Mouse (Mus musculus) embryonic facial prominence, embryonic 15.5 days (tissue): ENCODE measurements around the gene Pyy. TPM values are rescaled to one million over a fixed set of nuclear protein-coding genes. Genes with fewer than 3 reads are reported as not detected.

Source experiments
- ATAC-seq: fragments of 200-750 bp; cut with Nextera tagmentation; 2 replicates; pipeline ENCODE4 v1.8.0; 2017; ENCODE audit warnings: low read depth, moderate TSS enrichment; ENCODE audit not compliant: insufficient number of reproducible peaks, low FRiP score, low TSS enrichment
- H3K27ac ChIP-seq: fragments of 300-500 bp; sonication (generic); replicated peaks from 2 replicates; pipeline ENCODE4 v1.5.1; 2015; ENCODE audit warnings: mild to moderate bottlenecking, inconsistent platforms
- H3K27me3 ChIP-seq: fragments of 300-500 bp; sonication (generic); 2 replicates; pipeline ENCODE4 v1.6.1; 2015; ENCODE audit warnings: inconsistent platforms
- H3K36me3 ChIP-seq: fragments of 300-500 bp; sonication (generic); 2 replicates; pipeline ENCODE4 v1.6.1; 2015; ENCODE audit warnings: mild to moderate bottlenecking, inconsistent platforms
- H3K4me1 ChIP-seq: fragments of 300-500 bp; sonication (generic); 2 replicates; pipeline ENCODE4 v1.6.1; 2015; ENCODE audit warnings: inconsistent platforms
- H3K4me2 ChIP-seq: fragments of 300-500 bp; sonication (generic); replicated peaks from 2 replicates; pipeline ENCODE4 v1.6.1; 2015; ENCODE audit warnings: mild to moderate bottlenecking, inconsistent platforms
- H3K4me3 ChIP-seq: fragments of 300-500 bp; sonication (generic); replicated peaks from 2 replicates; pipeline ENCODE4 v1.5.1; 2015; ENCODE audit warnings: mild to moderate bottlenecking, inconsistent platforms
- H3K9ac ChIP-seq: fragments of 300-500 bp; sonication (generic); 2 replicates; pipeline ENCODE4 v1.6.1; 2015; ENCODE audit warnings: inconsistent platforms
- H3K9me3 ChIP-seq: fragments of 300-500 bp; sonication (generic); replicated peaks from 2 replicates; pipeline ENCODE4 v1.6.1; 2016; ENCODE audit warnings: inconsistent platforms
- WGBS: fragments of 180-500 bp; shearing (Covaris S2); methylation state at CpG from one replicate; pipeline ENCODE4 v1.1.7; 2015; 5-methylcytosine and 5-hydroxymethylcytosine counted together
- polyA plus RNA-seq: library from polyadenylated mRNA; unstranded; fragments of >200 nt; fragmentation: Nextera tagmentation; extraction: Ambion mirVana; gene quantifications from 2 replicates; pipeline ENCODE4 v1.2.1, GENCODE M21; 2015

Pyy gene
- not detected in 2 replicates for polyA plus RNA-seq

GRCm38 (mm10) chr11:102107732-102108131 lies at the start of gene Pyy:
Gene Pyy (minus strand): TSS chr11:102107832.
- H3K9ac ChIP-seq, result no peak within 1 kb of the TSS
- no peak for ATAC-seq
- H3K4me2 ChIP-seq, result peak within 1 kb of the TSS; percentile 24
- peak within 1 kb of the TSS; percentile 9; the same call in 1 of the 2 replicates for H3K4me3 ChIP-seq
- no peaks in the 10 kb centered on the region for H3K9me3 ChIP-seq
- H3K27ac ChIP-seq, result no peak within 1 kb of the TSS
- H3K27me3 ChIP-seq, result peaks cover 59% of the 10 kb centered on the region
- H3K36me3 ChIP-seq, result no peaks in the 10 kb centered on the region
- peaks cover 6% of the 10 kb centered on the region for H3K4me1 ChIP-seq
- 4% methylated on average over 9 of the region's 9 CpGs for WGBS

- Histone ChIP-seq H3K9ac (no peak overlapping the region), H3K36me3 (peaks cover 30% of the 10 kb centered on the region), H3K9me3 (no peaks in the 10 kb centered on the region), H3K27ac (no peak overlapping the region), H3K4me2 (peak overlapping the region; percentile 87; the same call in 1 of the 2 replicates), H3K4me3 (peak overlapping the region; percentile 75), H3K4me1 (peaks cover 11% of the 10 kb centered on the region), H3K27me3 (no peaks in the 10 kb centered on the region)
- 2% methylated on average over 1 of the region's 1 CpGs for WGBS
- no peak for ATAC-seq
These were observed 49.1 kb upstream of the Pyy start for GRCm38 (mm10) chr11:102156786-102157089.

GRCm38 (mm10) chr11:102156039-102156785 lies 48.6 kb upstream of the Pyy start, which contains the start of gene Tmem101:
Gene Tmem101 (minus strand): TSS chr11:102156404.
- H3K27ac ChIP-seq, result peak within 1 kb of the TSS; percentile 81
- no peaks in the 10 kb centered on the region for H3K9me3 ChIP-seq
- no peaks in the 10 kb centered on the region for H3K27me3 ChIP-seq
- under 1% methylated on average over 37 of the region's 37 CpGs for WGBS
- peaks cover 26% of the 10 kb centered on the region for H3K36me3 ChIP-seq
- H3K4me1 ChIP-seq, result peaks cover 11% of the 10 kb centered on the region
- peak within 1 kb of the TSS; percentile 72 for H3K9ac ChIP-seq
- ATAC-seq, result peak; percentile 84
- peak within 1 kb of the TSS; percentile 75 for H3K4me3 ChIP-seq
- peak within 1 kb of the TSS; percentile 87 for H3K4me2 ChIP-seq

DNA sequence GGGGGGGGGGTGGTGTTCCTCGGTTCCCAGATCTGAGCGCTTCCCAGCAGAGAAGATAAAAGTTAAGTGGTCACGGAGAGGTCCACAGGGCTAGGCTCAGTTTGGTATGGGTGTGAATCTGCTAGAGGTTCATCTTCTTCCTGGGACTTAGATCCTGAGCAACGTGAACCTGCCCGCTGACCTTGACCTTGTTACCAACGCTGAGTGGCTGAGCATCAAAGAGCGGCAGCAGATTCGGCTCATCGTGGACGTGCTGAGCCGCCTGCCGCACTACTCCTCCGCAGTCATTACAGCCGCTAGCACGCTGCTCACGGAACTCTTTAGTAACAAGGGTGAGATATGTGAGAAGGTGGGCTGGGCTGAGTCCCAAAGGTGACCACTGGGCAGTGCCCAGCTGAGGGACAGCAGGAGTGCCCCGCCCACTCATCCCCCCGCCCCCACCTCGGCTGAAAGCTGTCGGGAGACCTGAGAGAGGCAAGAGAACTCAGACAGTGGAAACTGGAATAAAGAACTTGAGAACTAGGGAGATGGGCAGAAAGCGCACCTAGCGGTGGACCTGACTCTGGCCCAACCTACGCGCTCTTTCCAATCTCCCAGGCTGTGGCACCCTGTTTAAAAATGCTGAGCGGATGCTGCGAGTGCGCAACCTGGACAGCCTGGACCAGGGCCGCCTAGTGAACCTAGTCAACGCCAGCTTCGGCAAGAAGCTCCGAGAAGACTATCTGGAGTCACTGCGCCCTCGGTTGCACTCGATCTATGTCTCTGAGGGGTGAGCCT lies 39.8 kb upstream of the Pyy start:
- H3K4me1 ChIP-seq, result peaks cover 22% of the 10 kb centered on the region
- no peak for ATAC-seq
- no peak overlapping the region for H3K27ac ChIP-seq
- peaks cover 71% of the 10 kb centered on the region for H3K27me3 ChIP-seq
- H3K9ac ChIP-seq, result no peak overlapping the region
- H3K4me2 ChIP-seq, result no peak overlapping the region
- 13% methylated on average over 34 of the region's 34 CpGs for WGBS
- no peaks in the 10 kb centered on the region for H3K9me3 ChIP-seq
- peaks cover under 1% of the 10 kb centered on the region; the same call in 1 of the 2 replicates for H3K36me3 ChIP-seq
- H3K4me3 ChIP-seq, result 0 out of 2 replicates have a peak overlapping the region, but pooled peaks have one; percentile 10

DNA sequence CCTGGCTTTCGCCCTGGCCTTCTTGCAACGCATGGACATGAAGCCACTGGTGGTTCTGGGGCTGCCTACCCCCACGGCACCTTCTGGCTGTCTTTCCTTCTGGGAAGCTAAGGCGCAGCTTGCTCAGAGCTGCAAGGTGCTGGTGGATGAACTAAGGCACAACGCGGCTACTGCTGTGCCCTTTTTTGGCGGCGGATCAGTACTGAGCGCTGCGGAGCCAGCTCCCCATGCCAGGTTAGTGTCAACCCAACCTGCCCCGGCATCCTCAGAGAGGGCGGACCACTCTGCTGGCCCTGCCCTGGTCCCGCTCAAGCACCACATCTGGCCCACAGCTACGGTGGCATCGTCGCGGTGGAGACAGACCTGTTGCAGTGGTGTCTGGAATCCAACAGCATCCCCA lies 38.9 kb upstream of the Pyy start:
- Histone ChIP-seq H3K9me3 (no peaks in the 10 kb centered on the region), H3K4me2 (no peak overlapping the region), H3K9ac (no peak overlapping the region), H3K4me1 (peaks cover 22% of the 10 kb centered on the region), H3K4me3 (no peak overlapping the region), H3K27me3 (peaks cover 73% of the 10 kb centered on the region), H3K36me3 (no peaks in the 10 kb centered on the region), H3K27ac (no peak overlapping the region)
- ATAC-seq, result no peak
- WGBS, result 12% methylated on average over 17 of the region's 17 CpGs

DNA sequence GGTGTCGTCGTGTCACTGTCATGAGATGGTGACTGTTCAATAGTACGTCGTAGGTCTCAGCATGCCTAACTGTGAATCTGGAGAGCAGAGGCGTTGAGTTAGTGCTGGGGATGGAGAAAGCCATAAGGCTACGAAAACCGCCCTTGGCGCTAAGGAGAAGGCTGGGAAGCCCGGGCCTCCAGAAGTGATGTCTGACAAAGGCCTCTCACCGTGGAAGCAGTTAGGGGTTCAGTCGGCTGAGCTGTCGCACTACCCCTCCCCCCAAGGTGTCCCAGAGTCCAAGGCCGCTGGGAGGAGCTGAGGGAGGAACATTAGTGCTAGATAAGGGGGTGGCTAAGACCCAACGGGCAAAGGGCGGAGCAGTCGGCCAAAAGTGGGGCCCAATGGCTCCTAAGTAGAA lies 38.4 kb upstream of the Pyy start:
- peak overlapping the region; percentile 35; the same call in 1 of the 2 replicates for H3K4me3 ChIP-seq
- peaks cover 22% of the 10 kb centered on the region for H3K4me1 ChIP-seq
- H3K9me3 ChIP-seq, result no peaks in the 10 kb centered on the region
- H3K36me3 ChIP-seq, result no peaks in the 10 kb centered on the region
- peaks cover 73% of the 10 kb centered on the region for H3K27me3 ChIP-seq
- H3K9ac ChIP-seq, result no peak overlapping the region
- WGBS, result 5% methylated on average over 16 of the region's 16 CpGs
- ATAC-seq, result no peak
- H3K4me2 ChIP-seq, result peak overlapping the region; percentile 55; the same call in 1 of the 2 replicates
- H3K27ac ChIP-seq, result no peak overlapping the region

DNA sequence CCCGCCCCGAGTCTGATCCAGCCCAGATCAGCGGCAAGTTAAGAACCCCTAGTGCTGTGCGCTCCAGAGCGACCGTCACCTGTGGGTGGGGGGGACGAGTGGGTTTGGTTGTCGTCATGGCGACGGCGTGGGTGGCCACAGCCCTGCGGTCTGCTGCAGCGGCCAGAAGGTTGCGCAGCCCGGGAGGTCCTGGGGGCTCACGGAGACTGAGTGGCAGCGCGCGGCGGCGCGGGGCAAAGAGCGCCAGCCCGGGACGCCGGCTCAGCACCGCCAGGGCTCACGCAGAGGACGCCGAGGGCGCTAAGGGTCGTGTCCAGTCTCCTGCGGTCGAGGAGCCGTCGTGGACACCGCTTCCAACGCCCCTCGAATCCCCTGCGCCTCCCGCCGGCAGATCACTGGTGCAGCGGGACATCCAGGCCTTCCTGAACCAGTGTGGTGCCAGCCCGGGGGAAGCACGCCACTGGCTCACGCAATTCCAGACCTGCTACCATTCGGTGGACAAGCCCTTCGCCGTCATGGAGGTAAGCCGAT lies 37.9 kb upstream of the Pyy start, which contains the start of gene Nags:
TSS of gene Nags (plus strand) at position 43 of the 531 bp plus-strand sequence.
- H3K27me3 ChIP-seq, result peaks cover 73% of the 10 kb centered on the region
- no peak within 1 kb of the TSS for H3K27ac ChIP-seq
- H3K4me1 ChIP-seq, result peaks cover 22% of the 10 kb centered on the region
- no peaks in the 10 kb centered on the region for H3K9me3 ChIP-seq
- H3K36me3 ChIP-seq, result no peaks in the 10 kb centered on the region
- 2% methylated on average over 50 of the region's 50 CpGs for WGBS
- no peak within 1 kb of the TSS for H3K9ac ChIP-seq
- peak within 1 kb of the TSS; percentile 35 for H3K4me3 ChIP-seq
- peak within 1 kb of the TSS; percentile 55 for H3K4me2 ChIP-seq
- ATAC-seq, result 0 out of 2 replicates have a peak, but pooled peaks have one; percentile 26

DNA sequence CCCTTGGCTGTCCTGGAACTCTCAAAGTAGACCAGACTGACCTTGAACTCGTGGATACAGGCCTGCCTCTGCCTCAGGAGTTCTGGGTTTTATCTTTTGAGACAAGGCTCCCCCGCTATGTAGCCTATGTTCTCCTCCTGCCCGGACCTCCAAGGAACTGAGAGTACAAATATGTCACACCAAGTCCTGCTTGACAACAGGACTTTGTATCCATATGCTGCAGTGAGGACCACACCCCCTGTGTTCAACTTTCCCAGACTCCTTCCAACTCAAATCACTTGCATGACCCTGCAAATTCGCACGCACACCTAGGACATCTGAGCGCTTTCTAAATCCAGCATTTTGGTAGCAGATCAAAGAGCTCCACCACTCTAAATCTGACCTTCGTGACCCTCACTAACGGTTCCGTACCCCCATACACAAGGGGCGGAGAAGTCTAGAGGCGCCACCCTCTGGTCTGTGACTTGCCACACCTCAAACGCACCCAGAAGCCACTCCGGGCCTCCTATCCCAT lies 37.4 kb upstream of the Pyy start:
- Histone ChIP-seq H3K27me3 (peaks cover 73% of the 10 kb centered on the region), H3K4me2 (peak overlapping the region; percentile 55), H3K4me1 (peaks cover 22% of the 10 kb centered on the region), H3K36me3 (no peaks in the 10 kb centered on the region), H3K27ac (no peak overlapping the region), H3K4me3 (peak overlapping the region; percentile 35), H3K9me3 (no peaks in the 10 kb centered on the region), H3K9ac (no peak overlapping the region)
- no peak for ATAC-seq
- 26% methylated on average over 13 of the region's 13 CpGs for WGBS

DNA sequence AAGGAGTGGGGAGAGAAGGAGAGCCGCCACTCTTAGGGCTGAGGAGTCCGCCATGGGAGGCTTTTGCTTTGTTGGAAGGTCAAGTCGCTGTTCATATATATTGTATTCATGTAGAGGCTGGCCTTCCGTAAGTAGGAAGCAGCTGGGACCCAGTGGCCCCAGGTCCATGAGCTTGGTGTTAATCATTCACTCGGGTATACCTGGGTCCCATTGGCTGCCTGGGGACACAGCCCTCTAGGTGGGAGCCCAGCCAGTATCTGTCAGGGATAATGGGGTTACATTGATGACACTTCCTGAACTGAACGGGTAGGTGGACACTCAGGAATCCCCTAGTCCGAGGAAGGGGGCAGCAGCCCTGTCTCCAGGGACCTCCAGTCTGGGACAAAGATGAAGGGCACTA lies 34.7 kb upstream of the Pyy start:
- ATAC-seq, result no peak
- H3K4me1 ChIP-seq, result peaks cover 24% of the 10 kb centered on the region
- no peaks in the 10 kb centered on the region for H3K9me3 ChIP-seq
- WGBS, result 67% methylated on average over 7 of the region's 7 CpGs
- H3K9ac ChIP-seq, result no peak overlapping the region
- H3K4me3 ChIP-seq, result no peak overlapping the region
- no peak overlapping the region for H3K27ac ChIP-seq
- peaks cover 50% of the 10 kb centered on the region for H3K27me3 ChIP-seq
- H3K4me2 ChIP-seq, result no peak overlapping the region
- no peaks in the 10 kb centered on the region for H3K36me3 ChIP-seq

GRCm38 (mm10) chr11:102140508-102140907 lies 32.9 kb upstream of the Pyy start:
- ATAC-seq, result no peak
- Histone ChIP-seq H3K4me2 (no peak overlapping the region), H3K9me3 (no peaks in the 10 kb centered on the region), H3K4me1 (peaks cover 9% of the 10 kb centered on the region), H3K9ac (no peak overlapping the region), H3K4me3 (no peak overlapping the region), H3K27me3 (peaks cover 32% of the 10 kb centered on the region), H3K27ac (no peak overlapping the region), H3K36me3 (no peaks in the 10 kb centered on the region)
- 3% methylated on average over 5 of the region's 5 CpGs for WGBS

- Histone ChIP-seq H3K4me1 (peaks cover 9% of the 10 kb centered on the region), H3K27me3 (peaks cover 11% of the 10 kb centered on the region), H3K27ac (no peak overlapping the region), H3K4me2 (peak overlapping the region; percentile 63), H3K9me3 (no peaks in the 10 kb centered on the region), H3K9ac (no peak overlapping the region), H3K4me3 (peak overlapping the region; percentile 36), H3K36me3 (no peaks in the 10 kb centered on the region)
- 1% methylated on average over 18 of the region's 18 CpGs for WGBS
- ATAC-seq, result no peak; the same call in 1 of the 2 replicates
These were observed 30.8 kb upstream of the Pyy start for GRCm38 (mm10) chr11:102138447-102138740.
